Mouse (Mus musculus): ENCODE results near the gene Rhobtb3. TPM values are rescaled to one million over a fixed set of nuclear protein-coding genes. Genes with fewer than 3 reads are reported as not detected.
A peak's percentile ranks its signal among the peaks of the same experiment; 100 is the strongest.
"Not testable (repeated sequence)": the region's sequence is repeated elsewhere in the genome, so short reads cannot be mapped to it uniquely, and the experiment has no call there.

Rhobtb3 gene
- total RNA-seq, 2 experiments from 2014 or later: 15.3 to 17.3 TPM

DNA sequence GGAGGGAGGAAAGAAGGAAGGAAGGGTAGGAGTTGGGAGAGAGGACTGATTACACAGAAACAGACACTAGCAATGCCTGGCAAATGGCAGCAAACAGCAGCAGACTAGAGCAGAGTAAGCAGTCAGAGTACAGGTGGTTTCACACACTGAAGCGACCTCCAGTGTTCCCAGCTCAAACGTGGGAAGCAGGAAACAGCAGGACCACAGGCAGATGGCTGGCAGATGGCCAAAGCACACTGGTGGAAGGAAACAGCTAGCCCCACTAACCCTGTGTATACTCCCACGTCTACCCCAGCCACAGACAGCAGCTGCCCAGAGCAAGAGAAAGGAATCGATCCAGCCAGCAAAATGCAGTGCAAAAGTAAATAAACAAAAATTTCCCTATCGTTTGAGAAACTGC is 12.7 kb downstream of the Rhobtb3 start:
- intact Hi-C loops (cut with DNase I): no loop called here
- peak; percentile 48 to 49 for DNase-seq (ENCODE audit: low spot score in 2 of 2)

DNA sequence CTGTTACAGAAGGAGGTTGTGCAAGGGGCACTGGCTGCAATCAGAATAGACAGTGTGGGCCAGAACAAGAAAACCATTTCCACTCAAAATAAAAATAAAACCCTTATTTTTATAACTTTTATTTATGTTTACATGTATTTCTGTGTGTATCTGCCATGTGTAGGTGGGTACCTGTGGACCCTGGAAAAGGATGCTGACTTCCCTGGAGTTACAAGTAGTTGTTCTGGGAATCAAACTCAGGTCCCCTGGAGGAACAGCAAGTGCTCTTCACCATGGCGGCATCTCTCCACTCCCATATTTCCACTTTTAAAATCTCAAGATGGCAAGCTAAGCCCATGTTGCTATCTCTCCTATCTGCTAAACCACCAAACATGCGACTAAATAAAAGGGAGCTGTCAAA is 13.1 kb downstream of the Rhobtb3 start:
- no peak for DNase-seq (ENCODE audit: low spot score in 2 of 2)
- intact Hi-C loops (cut with DNase I): no loop called here

DNA sequence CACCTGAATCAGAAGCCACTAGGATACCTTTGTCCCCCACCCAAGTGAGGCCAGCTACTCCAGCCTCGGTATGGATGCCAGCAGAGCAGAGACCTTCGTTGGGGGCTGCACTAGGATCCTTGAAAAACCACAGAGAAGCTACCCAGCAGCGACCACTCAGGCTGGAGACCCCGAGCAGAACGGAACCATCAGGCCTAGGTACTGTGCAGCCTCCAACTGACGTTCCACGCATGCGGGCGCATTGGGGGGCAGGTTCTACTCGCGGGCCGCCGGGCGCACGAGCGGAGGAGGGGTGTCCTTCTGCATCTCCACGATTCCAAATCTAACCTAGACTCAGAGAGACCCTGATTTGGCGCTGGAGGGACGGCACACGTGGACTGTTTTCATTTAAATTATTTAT is 13.7 kb downstream of the Rhobtb3 start:
- intact Hi-C loops (cut with DNase I): no loop called here
- no peak for DNase-seq (ENCODE audit: low spot score in 2 of 2)

DNA sequence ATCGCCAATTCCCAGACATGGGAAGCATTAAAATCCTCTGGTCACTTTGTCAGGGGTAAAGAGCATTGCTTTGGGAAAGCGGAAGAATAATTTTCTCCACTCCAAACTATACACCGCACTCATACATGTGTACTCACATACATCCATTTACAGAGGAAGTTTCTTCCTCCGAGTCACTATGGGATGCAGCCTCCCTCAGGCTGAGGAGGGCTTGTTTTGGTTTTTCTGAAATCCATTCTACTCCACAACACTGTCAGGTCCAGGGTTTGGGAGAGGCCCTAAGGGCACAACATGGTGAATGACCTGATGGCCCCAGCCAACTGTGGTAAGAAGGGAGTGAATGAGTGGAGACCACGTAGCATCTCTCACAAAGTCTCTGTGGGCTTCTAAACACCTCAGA is 14.7 kb downstream of the Rhobtb3 start:
- intact Hi-C loops (cut with DNase I); DNase-seq (ENCODE audit: low spot score in 2 of 2): not testable (repeated sequence)

DNA sequence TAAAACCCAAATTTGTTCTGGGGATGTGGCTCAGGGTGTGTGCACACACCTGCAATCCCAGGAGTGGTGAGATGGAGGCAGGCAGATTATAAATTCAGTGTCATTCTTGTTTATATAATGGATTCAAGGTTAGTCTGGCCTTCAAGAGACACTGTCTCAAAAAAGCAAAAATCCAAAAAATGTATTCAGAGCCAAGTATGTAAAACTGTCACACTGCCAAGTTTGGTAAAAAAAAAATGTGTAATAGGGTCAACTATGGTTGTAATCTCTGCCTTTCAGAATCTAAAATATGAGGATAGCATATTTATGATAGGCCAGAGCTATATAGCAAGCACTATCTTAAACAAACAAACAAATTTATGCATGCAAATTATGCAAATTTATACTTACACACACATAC is 15.8 kb downstream of the Rhobtb3 start:
- intact Hi-C loops (cut with DNase I): no loop called here
- DNase-seq (ENCODE audit: low spot score in 2 of 2): no peak

DNA sequence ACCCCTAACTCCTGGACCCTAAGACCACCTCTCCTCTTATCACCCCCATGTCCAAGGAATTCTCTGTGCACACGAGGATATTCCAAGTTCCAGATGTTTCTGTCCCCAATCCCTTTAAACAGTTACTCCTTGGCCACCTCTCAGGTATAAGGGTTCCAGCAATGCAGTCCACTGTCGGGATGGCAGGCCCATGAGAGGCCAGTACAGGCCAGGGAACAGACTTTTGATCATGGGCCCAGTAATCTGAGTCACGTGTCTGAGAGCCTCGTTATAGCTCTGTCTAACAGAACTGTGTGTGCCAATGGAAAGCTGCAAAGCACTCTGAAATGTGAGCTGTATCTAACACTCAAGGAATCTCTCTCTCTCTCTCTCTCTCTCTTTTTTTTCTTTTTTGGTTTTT is 29.6 kb downstream of the Rhobtb3 start:
- intact Hi-C loops (cut with DNase I): no loop called here

DNA sequence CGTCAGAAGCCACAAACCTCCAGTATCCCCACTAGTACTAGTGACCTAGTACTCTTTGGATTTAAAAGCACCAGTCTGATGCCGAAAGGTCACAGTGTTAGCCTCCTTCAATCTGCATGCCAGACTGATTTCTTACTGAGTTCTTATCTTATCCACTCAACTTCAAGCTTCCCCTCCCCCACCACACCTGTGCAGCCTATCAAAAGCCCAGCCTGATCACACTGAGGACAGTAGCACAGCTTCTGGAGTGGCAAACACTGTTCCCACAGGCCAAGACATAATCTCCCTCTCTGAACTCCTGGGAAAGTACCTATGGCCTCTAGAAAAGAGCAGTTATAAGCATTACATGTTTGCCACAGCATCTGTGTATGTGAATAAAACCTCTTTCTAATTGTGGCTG is 35.5 kb downstream of the Rhobtb3 start:
- intact Hi-C loops (cut with DNase I): no loop called here
- DNase-seq (ENCODE audit: low spot score in 2 of 2): no peak

More for the DNA sequence above, 29.6 kb downstream of the Rhobtb3 start:
- no peak for DNase-seq (ENCODE audit: low spot score in 2 of 2)

DNA sequence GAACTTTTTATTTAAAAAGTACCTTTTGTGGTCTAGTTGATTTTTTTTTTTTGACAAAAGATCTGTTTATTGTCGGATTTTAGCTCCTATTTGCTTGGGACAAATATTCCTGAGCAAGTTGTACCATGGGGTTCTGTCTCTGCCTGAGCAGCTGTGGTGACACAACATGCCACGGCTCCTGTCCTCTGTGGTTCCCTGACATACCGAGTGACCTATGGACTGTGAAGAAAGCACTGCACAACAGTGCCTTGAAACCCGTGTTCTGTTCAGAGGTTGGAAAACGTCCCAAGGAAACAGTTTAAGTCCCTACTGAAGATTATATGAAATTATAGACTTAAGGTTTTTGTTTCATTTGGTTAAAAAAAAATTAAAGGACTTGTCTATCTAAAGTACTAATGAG is 36.6 kb downstream of the Rhobtb3 start:
- intact Hi-C loops (cut with DNase I): no loop called here
- no peak for DNase-seq (ENCODE audit: low spot score in 2 of 2)

DNA sequence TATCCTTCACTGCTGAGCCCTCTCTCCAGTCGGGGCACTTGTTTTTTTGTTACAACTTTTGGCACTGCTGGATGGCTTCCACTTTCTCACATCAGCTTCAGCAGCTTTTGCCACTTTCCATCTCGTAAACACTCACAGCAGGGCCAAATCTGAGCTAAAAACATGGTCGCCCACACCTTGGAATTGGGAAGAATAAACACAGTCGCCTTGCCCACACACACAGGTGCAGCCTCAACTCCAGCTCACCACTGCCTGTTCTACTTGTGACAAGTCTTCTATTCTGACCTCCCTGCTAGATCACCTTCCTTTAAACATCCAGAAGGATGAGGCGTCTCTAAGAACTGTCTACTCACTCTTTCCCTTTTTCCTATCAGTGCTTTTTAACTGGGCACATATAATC is 39.1 kb downstream of the Rhobtb3 start:
- DNase-seq (ENCODE audit: low spot score in 2 of 2): no peak
- intact Hi-C loops (cut with DNase I): no loop called here

DNA sequence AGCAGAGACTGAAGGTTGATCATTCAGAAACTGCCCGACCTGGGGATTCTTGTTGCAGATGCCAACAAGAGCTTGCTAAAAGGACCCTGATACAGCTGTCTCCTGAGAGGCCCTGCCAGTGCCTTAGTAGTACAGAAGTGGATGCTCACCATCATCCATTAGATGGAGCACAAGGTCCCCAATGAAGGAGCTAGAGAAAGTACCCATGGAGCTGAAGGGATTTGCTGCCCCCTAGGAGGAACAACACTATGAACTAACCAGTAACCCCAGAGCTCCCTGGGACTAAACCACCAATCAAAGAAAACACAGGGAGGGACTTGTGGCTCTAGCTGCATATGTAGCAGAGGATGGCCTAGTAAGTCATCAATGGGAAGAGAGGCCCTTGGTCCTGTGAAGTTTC is 42.8 kb downstream of the Rhobtb3 start:
- DNase-seq (ENCODE audit: low spot score in 2 of 2); intact Hi-C loops (cut with DNase I): not testable (repeated sequence)

DNA sequence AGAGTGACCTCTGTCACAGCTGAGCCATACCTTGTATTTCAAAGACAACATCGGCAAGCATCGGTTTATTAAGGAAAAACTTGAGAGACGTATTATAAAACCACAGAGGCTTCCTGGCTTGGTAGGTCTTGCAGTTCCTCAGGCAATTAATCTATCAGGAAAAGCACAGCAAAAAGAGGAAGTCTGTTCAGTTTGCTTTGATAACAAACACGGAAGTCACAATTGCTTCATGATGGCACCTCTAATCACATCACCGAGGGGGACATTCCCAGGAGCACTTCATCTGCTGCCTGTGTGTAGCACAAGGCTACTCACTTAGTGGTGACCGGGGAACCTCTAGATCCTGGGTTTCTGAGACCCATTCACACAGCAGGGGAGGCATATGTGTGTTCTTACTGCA is 50.8 kb downstream of the Rhobtb3 start:
- no peak for DNase-seq (ENCODE audit: low spot score in 2 of 2)
- intact Hi-C loops (cut with DNase I): no loop called here

DNA sequence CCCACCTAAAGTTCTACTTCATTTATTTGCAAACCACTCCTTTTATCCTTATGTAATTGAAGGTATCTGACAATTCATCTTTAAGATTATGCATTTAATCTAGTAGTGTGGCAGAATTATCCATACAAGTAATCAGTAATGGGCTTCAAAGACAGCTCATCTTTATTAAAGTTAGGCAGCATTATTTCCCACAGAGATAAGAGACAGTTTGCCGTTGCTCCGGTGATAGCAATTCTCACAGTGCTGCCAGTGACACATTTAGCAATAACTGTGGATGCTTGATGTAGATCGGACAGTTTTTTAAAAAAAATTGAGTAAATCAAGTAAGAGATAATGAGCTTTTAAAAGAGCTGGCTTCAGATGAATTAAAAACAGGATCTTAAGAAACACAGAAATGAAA is 51.4 kb downstream of the Rhobtb3 start:
- DNase-seq (ENCODE audit: low spot score in 2 of 2): no peak
- intact Hi-C loops (cut with DNase I): no loop called here

DNA sequence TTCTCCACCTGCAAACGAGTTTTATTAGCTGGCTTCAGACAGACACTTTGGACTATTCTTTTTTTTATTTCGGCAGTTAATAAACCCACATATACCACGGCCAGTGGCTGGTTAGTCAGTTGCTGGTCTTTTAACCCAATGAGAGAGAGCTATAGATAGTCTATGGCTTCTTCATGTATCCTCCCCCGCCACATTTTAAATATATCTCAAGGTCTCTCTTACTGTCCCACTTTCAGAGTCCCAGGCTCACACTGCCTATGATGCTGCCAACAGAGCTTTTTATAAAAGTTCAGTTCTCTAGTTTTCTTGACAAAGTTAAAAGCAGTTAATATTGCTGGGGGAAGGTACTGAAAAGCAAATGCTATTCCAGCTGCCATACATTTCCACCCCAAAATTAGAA is 51.9 kb downstream of the Rhobtb3 start:
- peak in 1 of 2 experiments; percentile 49 for DNase-seq (ENCODE audit: low spot score in 2 of 2)
- intact Hi-C loops (cut with DNase I): no loop called here

DNA sequence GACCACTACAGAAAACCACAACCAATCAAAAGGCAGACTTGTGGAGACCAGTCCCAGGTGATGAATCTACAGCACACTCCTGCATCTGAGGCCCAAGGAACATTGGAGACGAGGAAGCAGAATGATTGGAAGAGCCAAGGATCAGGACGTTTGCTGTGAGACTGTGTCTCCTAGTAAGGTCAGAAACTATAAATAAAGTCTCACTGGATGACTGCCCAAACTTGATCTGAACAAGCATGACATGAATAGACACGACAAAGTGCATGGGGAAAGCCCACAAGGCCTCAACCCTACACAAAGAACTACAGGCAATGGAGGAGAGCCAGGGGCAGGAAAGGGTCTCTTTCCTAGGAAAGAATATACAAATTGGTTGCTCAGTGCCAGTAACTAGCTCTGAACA is 59.9 kb downstream of the Rhobtb3 start:
- DNase-seq (ENCODE audit: low spot score in 2 of 2): no peak
- intact Hi-C loops (cut with DNase I): no loop called here

DNA sequence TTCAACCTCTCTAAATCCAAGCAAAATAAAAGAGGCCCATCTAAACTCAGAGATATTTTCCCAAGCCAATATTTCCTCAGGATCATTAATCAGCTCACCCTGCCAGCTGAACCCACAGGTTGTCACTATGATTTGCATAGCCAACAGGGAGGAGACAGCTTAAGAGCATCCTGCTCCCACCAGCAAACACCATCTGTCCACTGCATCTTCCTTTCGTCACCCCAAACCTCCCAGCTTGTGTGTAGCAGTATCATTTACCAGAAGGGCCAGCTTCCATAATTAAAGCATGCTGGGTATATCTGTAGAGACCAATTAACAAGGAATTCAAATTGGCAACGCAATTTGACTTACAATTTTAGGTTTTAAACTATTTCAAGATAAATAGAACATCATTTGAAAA is 63.2 kb downstream of the Rhobtb3 start:
- no peak for DNase-seq (ENCODE audit: low spot score in 2 of 2)
- intact Hi-C loops (cut with DNase I): no loop called here

DNA sequence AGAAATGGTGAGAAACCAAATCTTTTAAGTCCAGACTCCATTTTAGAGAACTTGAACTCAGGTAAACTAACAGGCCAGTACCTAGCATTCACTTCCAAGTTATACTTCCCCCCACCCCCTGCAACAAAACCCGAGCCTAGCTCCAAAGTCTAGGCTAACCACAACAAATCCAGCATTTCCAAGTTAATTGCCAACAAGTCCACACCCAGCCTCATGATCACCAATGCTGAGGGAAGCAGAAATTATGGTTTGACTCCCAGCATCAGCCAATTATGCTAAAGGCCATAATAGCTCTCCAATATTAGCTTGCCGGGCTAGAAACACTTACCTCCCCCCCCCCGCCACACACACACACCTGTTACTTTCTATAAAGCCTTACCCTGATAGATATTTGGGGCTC is 64.0 kb downstream of the Rhobtb3 start:
- intact Hi-C loops (cut with DNase I): loop anchor here (2.0 to 5.0 kb wide), 2 partner anchors 82 to 653 kb away; no protein-coding TSS in a partner anchor
- DNase-seq (ENCODE audit: low spot score in 2 of 2): no peak

DNA sequence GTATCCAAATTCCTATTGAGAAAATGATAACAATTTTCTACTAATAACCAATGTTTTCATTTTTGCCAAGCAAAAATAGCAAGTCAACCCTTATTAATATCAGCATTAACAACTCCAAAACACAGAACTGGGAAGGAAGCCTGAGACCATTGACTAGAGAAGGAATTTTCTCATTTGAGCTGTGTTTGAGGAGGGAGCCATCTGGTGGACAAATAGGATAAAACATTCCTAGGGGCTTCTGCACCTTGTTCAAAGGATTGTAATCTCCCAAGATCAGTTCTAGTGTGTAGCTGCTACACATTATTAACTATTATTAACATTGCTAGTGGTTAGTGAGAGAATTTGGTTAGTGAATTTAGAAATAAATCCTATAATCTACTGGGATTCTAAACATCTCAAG is 65.8 kb downstream of the Rhobtb3 start:
- DNase-seq (ENCODE audit: low spot score in 2 of 2): peak; percentile 79 to 83
- intact Hi-C loops (cut with DNase I): loop anchor here (2.0 to 5.0 kb wide), 2 partner anchors 81 to 651 kb away; no protein-coding TSS in a partner anchor

DNA sequence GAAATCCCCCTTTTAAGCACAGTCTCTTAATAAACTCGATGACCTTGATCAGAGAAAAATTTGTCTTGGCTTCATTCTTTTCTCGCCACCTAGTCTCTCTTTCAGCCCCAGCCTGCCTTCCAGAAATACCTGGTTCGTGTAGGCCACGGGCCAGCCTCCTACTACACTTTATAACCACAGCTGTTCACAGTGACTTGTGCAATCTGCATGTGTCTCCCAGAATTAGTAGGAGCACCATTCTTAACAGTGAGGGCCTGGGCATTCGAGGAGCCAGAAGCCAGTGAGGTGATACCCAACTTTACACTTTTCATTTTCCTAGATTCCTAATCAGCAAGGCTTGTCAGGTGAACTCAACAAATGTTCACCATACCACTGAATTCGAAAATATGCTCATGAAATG is 67.1 kb downstream of the Rhobtb3 start:
- no peak for DNase-seq (ENCODE audit: low spot score in 2 of 2)
- intact Hi-C loops (cut with DNase I): loop anchor here (5.0 kb wide), 1 partner anchor 79 kb away; no protein-coding TSS in a partner anchor

DNA sequence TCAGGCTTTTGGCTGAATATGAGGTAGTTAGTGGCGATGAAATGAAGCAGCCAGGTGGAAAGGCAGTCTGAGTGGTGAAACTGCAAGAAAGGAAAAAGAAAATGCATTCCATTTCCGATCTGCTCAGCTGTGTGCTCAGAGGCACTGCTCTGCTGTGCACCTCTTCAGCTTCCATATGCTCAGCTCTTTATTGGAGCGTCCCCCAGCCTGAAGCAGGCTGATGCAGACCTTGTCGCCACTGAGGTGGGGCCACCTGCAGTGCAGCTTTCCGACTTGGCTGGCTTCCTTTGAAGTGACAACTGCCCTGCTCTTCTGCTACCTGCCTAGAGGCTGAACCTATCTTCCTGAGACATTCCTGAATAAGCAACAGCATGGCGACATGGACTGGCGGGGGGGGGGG is 67.5 kb downstream of the Rhobtb3 start:
- not testable (repeated sequence) for DNase-seq (ENCODE audit: low spot score in 2 of 2)
- intact Hi-C loops (cut with DNase I): loop anchor here (5.0 kb wide), 1 partner anchor 79 kb away; no protein-coding TSS in a partner anchor

DNA sequence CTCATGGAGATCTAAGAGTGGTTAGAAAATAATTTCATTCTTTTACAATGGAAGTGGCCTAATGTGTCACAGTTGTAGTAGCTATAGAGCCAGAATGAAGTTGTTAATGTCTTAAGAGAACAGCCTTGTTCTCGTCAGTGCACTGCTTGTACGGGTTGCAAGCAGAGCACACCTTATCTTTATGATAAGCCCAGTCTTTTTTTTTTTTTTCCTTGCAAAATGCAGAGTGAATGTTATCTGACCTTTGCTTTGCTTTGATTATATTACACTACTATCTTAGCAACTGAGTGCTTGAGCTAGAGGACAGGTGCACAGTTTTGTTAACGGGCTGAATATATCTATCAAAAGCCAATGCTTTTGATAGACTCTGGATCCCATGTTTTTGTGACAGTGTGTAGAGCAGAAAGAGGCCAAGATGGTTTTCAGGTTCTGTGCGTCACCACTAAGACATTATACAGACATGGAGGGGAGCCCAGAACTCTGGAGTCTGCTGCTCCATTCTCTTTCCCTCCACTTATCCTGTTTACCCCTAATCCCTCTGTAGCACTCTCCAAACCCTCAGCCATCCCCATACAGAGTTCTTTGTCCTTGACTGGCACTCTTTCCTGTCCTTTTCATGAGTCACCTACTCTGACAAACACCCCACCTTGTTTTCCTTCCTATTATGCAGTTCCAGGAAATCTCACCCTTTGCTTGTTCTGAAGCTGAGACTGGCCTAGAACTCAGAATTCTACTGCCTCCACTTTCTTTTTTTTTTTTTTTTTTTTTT is 68.9 kb downstream of the Rhobtb3 start:
- DNase-seq (ENCODE audit: low spot score in 2 of 2): no peak
- intact Hi-C loops (cut with DNase I): loop anchor here (5.0 kb wide), 1 partner anchor 77 kb away; no protein-coding TSS in a partner anchor

DNA sequence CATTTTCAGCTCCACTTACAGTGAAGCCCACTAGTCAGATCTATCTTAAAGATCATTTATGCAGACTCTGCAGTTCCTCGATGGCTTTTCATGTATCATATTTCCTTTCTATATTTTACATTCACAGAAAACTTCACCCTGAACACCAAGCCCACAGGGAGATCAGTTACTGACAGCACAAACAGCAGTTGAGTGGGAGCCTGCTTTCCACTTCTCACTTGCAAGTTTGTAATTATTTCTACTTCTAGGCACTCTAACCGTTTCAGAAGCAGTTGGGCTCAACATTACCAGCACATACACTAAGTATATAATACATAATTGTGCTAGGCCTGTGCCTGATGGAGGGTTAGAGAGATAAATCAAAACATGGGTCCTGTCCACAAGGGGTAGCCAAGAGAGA is 75.8 kb downstream of the Rhobtb3 start:
- intact Hi-C loops (cut with DNase I): no loop called here
- DNase-seq (ENCODE audit: low spot score in 2 of 2): peak; percentile 25 to 35

Data from left cerebral cortex, postnatal 14 days (tissue).